Mouse (Mus musculus): Measurements from ENCODE around the gene Jund. TPM values are rescaled to one million over a fixed set of nuclear protein-coding genes. Genes with fewer than 3 reads are reported as not detected.

Jund gene
- polyA plus RNA-seq, 1 experiment from 2014 or later: 376 TPM

DNA sequence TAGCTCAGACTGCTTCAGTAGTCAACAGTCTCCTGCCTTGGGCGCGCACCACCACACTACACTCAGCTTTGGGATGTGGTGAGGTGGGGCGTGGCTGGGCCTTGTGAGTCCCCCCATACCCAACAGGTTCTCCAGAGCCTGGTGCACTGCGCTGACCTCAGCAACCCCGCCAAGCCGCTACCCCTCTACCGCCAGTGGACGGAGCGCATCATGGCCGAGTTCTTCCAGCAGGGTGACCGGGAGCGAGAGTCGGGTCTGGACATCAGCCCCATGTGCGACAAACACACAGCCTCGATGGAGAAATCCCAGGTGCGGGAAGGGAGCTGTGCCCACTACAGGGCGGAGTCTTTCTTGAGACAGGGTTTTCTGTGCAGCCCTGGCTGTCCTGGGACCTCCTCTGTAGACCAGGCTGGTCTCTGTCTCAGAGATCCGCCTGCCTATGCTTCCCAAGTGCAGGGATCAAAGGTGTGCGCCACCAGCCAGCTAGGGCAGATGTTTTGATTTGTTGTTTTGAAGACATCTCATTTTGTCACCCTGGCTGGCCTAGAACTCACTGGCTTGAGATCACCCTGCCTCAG lies 50.4 kb downstream of the Jund start:
- no peak for DNase-seq (ENCODE audit: low read depth, low spot score)
- no peaks in the 10 kb centered on the region for H3K27me3 ChIP-seq
- POLR2A ChIA-PET: no interaction called here
- in situ Hi-C loops (cut with MboI; ENCODE audit: low pct_unique_long_range_greater_than_20kb): no loop called here
- CTCF ChIA-PET: no interaction called here
- ATAC-seq: no peak
- no peak for TF ChIP-seq CTCF (IDR thresholded peaks at IDR 0.05)

Other genes with a start within 250 kb of the Jund start
- gene Klhl26, start 222.0 kb upstream of the Jund start, polyA plus RNA-seq (2021): 27.5 TPM
- 0.09 TPM for gene Tmem59l, start 211.6 kb upstream of the Jund start, polyA plus RNA-seq (2021)
- 29.4 TPM for gene Crlf1, start 205.8 kb upstream of the Jund start, polyA plus RNA-seq (2021)
- 93.9 TPM for gene Rex1bd, start 192.2 kb upstream of the Jund start, polyA plus RNA-seq (2021)
- 662 TPM for gene Uba52, start 188.1 kb upstream of the Jund start, polyA plus RNA-seq (2021)
- 278 TPM for gene Fkbp8, start 171.2 kb upstream of the Jund start, polyA plus RNA-seq (2021)
- gene Kxd1, start 171.0 kb upstream of the Jund start, polyA plus RNA-seq (2021): 81.4 TPM
- gene Ell, start 159.5 kb upstream of the Jund start, polyA plus RNA-seq (2021): 26.1 TPM
- gene Isyna1, start 104.6 kb upstream of the Jund start, polyA plus RNA-seq (2021): 6.4 TPM
- 253 TPM for gene Ssbp4, start 90.1 kb upstream of the Jund start, polyA plus RNA-seq (2021)
- gene Lrrc25, start 82.8 kb upstream of the Jund start, polyA plus RNA-seq (2021): 0.04 TPM
- 354 TPM for gene Gdf15, start 66.5 kb upstream of the Jund start, polyA plus RNA-seq (2021)
- gene Pgpep1, start 38.6 kb upstream of the Jund start, polyA plus RNA-seq (2021): 116 TPM
- 189 TPM for gene Lsm4, start 25.7 kb upstream of the Jund start, polyA plus RNA-seq (2021)
- 0.06 TPM for gene Iqcn, start 4.5 kb downstream of the Jund start, polyA plus RNA-seq (2021)
- 1.1 TPM for gene Gm3336, start 19.6 kb downstream of the Jund start, polyA plus RNA-seq (2021)
- gene Pde4c, start 24.8 kb downstream of the Jund start, polyA plus RNA-seq (2021): 15.0 TPM
- 35.0 TPM for gene Rab3a, start 55.7 kb downstream of the Jund start, polyA plus RNA-seq (2021)
- gene Mpv17l2, start 62.0 kb downstream of the Jund start, polyA plus RNA-seq (2021): 85.2 TPM
- gene Pik3r2, start 77.8 kb downstream of the Jund start, polyA plus RNA-seq (2021): 110 TPM
- 30.4 TPM for gene Mast3, start 106.1 kb downstream of the Jund start, polyA plus RNA-seq (2021)
- gene Il12rb1, start 109.5 kb downstream of the Jund start, polyA plus RNA-seq (2021): 0.80 TPM
- gene Arrdc2, start 140.8 kb downstream of the Jund start, polyA plus RNA-seq (2021): 6.8 TPM
- gene Kcnn1, start 164.3 kb downstream of the Jund start, polyA plus RNA-seq (2021): 8.0 TPM
- gene Ccdc124, start 175.0 kb downstream of the Jund start, polyA plus RNA-seq (2021): 67.5 TPM
- gene Slc5a5, start 193.8 kb downstream of the Jund start, polyA plus RNA-seq (2021): 0.08 TPM
- gene Rpl18a, start 198.5 kb downstream of the Jund start, polyA plus RNA-seq (2021): 1,930 TPM
- gene Map1s, start 207.0 kb downstream of the Jund start, polyA plus RNA-seq (2021): 50.9 TPM

Measured in Patski (cell line).